Mouse (Mus musculus) megakaryocyte, embryonic 14.5 days (primary cell): Measurements from ENCODE around the gene 4931422A03Rik.

Experiments used
- FLI1 ChIP-seq: IDR thresholded peaks from 2 replicates; pipeline ENCODE4 v1.6.1; 2012; ENCODE audit warnings: low read length, inconsistent platforms, mixed read lengths
- GATA1 ChIP-seq: IDR thresholded peaks from 3 replicates; pipeline ENCODE4 v1.6.1; 2012; ENCODE audit warnings: mixed read lengths, low read length, inconsistent platforms, borderline replicate concordance

- no peak for TF ChIP-seq GATA1
- TF ChIP-seq FLI1 = no peak
These were observed 50.4 kb downstream of the 4931422A03Rik start for GRCm38 (mm10) chr2:103977716-103978115.
